Mouse (Mus musculus) ovary, postnatal 14 days (tissue): ENCODE results near the gene Nit2.
A peak's percentile ranks its signal among the peaks of the same experiment; 100 is the strongest.
"Not testable (repeated sequence)": the region's sequence is repeated elsewhere in the genome, so short reads cannot be mapped to it uniquely, and the experiment has no call there.

ENCODE experiments used
- DNase-seq: peaks from one replicate; pipeline ENCODE4 v3.0.0; 2022; ENCODE audit warnings: low spot score

The Nit2 gene

GRCm38 (mm10) chr16:57166611-57167513, at the start of gene Nit2:
Gene Nit2 (minus strand): TSS chr16:57167341.
- DNase-seq: peak; percentile 95

DNA sequence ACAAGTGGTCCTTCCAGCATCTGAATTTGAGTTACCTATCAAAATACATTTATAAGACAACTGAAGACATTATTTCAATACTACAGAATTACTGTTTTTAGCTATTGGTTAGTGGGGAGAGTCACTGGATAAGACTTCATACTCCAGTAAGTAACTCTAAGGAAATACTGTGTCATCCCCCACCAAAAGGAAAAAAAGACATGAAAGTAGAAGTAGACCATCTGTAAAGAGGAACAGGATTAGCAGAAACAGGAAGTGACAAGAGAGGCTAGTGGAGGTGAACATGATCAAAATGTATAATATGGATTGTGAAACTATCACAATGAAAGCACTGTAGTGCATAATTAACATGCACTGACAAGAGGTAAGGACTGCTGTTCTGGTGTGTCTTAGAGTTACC, 48.8 kb upstream of the Nit2 start:
- DNase-seq: no peak

DNA sequence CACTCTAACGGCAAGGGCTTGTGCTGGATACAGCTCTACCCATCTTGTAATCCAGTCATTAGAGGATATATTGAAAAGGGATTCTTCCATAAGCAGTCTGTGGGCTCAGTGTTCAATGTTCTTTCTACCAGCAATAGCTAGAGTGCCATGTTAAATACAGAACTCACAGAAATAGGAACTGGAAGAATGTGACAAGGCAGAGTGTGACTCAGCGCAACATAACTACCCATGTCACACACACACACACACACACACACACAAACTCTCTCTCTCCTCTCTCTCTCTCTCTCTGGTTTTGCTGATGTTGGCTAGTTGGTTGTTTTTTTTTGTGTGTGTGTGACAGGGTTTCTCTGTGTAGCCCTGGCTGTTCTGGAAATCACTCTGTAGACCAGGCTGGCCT, 43.9 kb upstream of the Nit2 start:
- DNase-seq: no peak

DNA sequence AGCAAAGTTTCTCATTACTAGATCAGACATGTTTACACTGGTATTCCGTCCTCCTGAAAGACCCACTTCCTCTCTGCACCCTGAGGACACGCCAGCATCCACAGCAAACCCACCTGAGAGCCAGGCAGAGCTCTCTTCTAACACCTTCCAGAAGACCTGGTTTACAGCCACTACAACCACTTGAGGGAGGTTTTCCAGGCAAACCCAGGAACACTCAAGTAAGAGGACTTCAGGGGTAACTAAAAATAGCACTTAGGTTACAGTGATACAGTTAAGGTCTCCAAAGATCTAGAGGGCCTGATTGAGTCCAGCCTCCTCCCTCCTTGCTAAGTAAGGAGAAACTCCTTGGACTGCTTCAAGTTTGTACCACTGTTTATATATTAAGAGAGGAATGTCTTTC, 41.2 kb upstream of the Nit2 start:
- no peak for DNase-seq

DNA sequence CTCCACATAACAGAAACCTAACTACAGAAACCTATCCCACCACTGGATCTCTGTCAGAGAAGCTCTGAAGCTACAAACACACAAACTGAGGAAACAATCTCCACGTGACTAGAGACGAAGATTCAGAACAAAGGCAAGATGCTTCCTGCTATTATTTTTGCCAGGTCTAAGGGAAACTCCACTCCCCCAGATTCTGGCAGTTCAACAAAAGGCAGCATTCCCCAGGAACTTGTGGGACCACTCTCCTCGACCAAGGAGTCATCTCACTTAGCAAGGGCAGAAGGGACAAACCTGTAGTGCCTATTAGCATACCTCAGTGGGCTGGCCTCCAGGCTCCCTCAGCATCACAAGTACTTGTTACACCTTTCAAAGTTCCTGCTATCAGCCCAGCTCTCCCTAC, 30.1 kb upstream of the Nit2 start:
- DNase-seq: no peak

- no peak for DNase-seq
Measured at GRCm38 (mm10) chr16:57196590-57196989, 29.4 kb upstream of the Nit2 start.

DNA sequence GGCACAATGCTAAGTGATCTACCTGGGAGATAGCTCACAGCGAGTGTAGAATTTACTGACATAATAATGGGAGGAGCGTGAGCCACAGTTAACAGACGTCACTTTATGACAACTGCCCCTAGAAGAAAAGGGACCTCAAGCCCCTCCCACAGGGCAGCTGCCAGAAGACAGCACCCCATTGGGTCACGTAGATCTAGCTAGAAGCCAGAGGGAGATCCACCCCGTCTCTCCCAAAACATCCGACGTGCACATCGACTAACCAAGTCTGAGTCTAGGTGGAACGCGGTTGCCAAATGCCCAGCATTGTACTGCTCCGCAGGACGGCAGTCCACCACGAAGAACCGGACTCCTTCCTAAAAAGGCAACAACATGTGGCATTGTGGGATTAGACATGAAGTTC, 24.1 kb upstream of the Nit2 start:
- no peak for DNase-seq

GRCm38 (mm10) chr16:57190390-57190789, 23.2 kb upstream of the Nit2 start:
- DNase-seq: no peak

- DNase-seq: no peak
Measured at GRCm38 (mm10) chr16:57189493-57189892, 22.4 kb upstream of the Nit2 start.

- no peak for DNase-seq
Measured at GRCm38 (mm10) chr16:57186618-57187017, 19.5 kb upstream of the Nit2 start.

DNA sequence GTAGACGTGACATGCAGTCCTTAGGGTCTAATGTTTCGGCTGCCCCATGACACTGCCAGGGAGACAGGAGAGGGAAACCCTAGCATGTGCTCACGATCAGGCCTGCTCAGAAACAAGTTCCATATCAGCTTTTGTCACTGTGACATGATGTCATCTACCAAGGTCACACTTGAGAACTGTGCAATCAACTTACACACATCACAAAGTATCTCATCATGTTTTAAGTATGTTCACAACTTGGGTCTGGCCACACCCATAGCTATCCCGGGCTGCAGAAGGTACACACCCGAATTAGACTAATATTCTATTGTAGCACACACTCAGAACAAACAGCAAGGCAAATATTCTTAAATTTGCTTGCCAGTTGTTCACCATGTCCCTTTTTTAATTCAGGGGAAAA, 14.9 kb upstream of the Nit2 start:
- no peak for DNase-seq

DNA sequence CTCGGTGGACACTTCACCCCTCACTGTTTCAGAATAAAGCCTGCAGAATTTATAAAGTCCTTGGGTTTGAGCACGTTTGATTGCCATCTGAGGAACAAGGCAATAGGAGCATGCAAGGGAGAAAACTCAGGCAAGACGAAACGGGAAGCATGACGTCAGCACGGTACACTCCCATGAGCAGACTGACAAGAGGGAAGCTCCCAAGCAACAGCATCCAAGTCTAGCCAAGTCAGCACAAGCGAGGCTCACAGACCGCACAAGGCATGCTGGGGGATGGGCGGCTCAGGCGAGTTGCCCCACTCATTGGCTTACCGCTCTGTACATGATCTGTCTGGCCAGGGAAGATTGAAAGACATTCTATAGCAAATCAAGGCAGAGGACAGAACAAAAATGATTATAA, 14.0 kb upstream of the Nit2 start:
- no peak for DNase-seq

DNA sequence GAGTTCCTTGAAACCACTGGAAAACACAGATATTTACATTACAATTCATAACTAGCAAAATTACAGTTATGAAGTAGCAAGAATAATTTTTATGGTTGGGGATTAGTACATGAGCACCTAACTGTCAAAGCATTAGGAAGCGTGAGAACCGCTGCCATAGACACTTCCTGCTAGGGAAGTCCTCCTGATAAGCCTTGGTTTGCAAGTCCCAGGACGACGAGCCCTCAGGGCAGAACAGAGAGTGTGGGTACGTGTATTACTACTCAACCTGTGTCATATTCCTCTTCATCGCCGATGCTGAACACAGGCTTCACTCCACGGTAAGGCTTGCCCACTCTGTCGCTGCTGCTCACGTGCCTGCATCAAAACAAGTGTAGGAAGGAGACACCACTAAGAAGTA, 10.5 kb upstream of the Nit2 start:
- no peak for DNase-seq

GRCm38 (mm10) chr16:57177254-57177653, 10.1 kb upstream of the Nit2 start:
- no peak for DNase-seq

DNA sequence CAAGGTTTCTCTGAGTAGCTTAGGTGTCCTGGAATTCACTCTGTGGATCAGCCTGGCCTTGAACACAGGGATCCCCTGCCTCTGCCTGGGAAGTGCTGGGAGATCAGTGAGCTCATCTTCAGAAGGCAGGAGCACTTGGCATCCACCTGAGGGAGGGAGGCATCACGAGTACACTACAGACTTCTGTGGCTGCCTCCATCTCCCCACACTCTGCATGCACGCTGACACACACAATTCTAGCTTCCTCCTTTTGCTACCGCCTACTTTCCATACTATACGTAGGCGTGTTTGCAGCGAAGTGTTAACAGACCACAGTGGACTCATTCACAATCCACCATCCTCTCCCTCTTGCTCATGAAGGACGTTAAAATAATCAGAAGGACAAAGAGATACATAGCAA, 9.1 kb upstream of the Nit2 start:
- DNase-seq: no peak

- DNase-seq: no peak
Measured at GRCm38 (mm10) chr16:57175751-57176150, 8.6 kb upstream of the Nit2 start.

- not testable (repeated sequence) for DNase-seq
Measured at GRCm38 (mm10) chr16:57174480-57174879, 7.3 kb upstream of the Nit2 start.

- DNase-seq: no peak
Measured at GRCm38 (mm10) chr16:57171570-57171969, 4.4 kb upstream of the Nit2 start.

DNA sequence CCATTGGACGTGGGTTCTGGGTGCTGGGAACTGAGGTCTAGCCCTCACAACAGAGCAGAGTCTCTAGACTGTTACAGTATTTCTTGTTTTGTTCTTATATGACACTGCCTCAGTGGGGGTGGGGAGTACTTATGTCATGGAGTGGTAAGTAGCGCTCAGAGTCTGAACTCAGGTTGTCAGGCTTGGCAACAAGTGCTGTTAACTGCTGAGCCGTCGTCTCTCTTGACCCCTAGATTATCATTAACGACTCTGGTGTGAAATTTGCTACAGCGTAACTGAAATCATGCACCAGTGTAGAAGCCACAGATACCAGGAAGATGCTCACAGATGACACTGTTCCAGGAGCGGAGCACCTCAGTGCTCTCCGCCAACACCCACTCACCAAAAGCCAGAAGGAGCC, 4.0 kb upstream of the Nit2 start:
- DNase-seq: no peak

GRCm38 (mm10) chr16:57168236-57168635, 1.1 kb upstream of the Nit2 start:
- DNase-seq: no peak

DNA sequence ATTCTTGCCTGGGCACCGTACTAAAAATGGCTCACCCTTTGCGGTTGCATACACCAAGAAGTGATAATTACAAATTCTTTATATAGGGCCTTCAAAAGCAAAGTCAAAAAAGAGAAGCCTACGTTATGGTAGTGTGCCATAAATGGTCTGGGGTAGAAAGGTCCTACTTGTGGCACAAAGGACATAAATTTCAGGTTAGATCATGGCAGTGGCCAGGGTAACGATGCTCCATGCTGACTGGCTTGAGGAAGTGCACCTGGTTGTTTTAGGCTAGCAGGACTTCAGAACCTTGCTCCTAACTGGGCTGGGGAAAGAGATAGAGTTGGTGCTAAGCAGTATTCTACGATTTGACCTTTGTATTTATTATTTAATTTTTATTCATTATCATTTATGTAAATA, 372 bp upstream of the Nit2 start:
- DNase-seq: no peak

DNA sequence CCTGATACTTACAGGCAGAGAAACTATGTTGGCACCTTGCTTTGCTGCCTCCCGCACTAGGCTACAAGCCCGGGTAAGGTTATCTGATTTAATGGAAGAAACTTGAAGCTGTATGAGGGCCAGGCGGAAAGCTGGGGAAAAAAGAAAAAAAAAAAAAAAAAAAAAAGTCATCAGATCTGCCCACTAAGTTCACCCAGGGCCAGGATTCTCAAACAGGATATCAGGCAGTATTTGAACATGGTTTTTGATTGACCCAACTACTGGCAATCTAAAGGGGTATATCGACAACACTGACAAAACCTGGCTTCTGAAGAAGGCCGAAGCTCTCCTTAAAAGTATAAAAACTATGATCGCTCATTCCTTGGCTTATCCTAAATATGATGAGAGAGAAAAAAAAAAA, 1.1 kb downstream of the Nit2 start:
- DNase-seq: no peak

DNA sequence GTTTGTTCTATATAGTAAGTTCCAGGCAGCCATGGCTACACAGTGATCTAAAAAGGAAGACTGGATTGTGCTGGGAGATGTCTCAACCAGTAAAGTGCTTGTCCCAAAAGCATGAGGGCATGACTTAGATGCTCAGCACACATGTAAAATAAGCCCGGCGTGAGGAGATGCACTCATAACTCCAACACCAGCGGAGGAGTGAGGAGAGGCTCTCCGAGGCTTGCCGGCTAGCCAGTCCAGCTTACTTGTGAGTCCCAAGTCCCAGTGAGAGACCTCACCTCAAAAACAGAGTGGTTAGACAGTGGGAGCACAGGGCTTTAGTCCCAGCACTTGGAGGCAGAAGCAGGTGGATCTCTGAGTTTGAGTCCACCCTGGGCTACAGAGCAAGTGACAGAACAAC, 2.0 kb downstream of the Nit2 start:
- no peak for DNase-seq

DNA sequence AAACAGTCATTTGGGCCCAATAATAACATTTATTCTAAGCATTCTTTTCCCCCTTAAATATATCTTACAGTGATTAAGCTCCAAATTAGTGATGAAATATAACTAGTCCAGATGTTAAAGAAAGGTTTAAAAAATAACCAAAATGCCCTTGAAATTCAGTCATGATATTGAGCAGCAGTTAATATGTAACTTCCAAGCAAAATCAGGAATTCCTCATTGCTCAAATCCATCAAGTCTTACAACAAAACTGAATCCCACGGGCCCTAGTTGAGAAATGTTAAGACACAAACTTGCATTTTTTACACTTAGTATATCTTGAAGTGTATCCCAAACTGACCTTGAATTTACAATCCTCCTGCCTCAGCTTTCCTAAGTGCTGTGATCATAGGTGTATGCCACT, 3.4 kb downstream of the Nit2 start:
- no peak for DNase-seq
